Mouse (Mus musculus): ENCODE results near the gene Tm6sf1.

- TF ChIP-seq CTCF (IDR thresholded peaks at IDR 0.05; ENCODE audit: borderline replicate concordance, extremely low read depth, insufficient read depth, insufficient read length): no peak
- no peak for TF ChIP-seq POLR2A (IDR thresholded peaks at IDR 0.05; ENCODE audit: borderline replicate concordance, extremely low read depth, insufficient read depth, insufficient read length, poor library complexity, severe bottlenecking)
Observed at GRCm38 (mm10) chr7:81861921-81862320, 3.1 kb downstream of the Tm6sf1 start.

Measured in brain, embryonic 14.5 days (tissue).